Mouse (Mus musculus): ENCODE data around the gene Kif26b.

Gene Kif26b

GRCm38 (mm10) chr1:178797388-178797787 is 268.5 kb downstream of the Kif26b start:
- no peak for DNase-seq

- peak in 1 of 2 experiments; percentile 15 for DNase-seq
These were observed 269.4 kb downstream of the Kif26b start for GRCm38 (mm10) chr1:178798333-178798732.

GRCm38 (mm10) chr1:178798886-178799285 is 270.0 kb downstream of the Kif26b start:
- no peak for DNase-seq

- DNase-seq: no peak
These were observed 271.1 kb downstream of the Kif26b start for GRCm38 (mm10) chr1:178799836-178800552.

GRCm38 (mm10) chr1:178803155-178803554 is 274.2 kb downstream of the Kif26b start:
- no peak for DNase-seq

GRCm38 (mm10) chr1:178817476-178817875 is 288.6 kb downstream of the Kif26b start:
- DNase-seq: no peak

- DNase-seq: no peak
These were observed 290.1 kb downstream of the Kif26b start for GRCm38 (mm10) chr1:178819060-178819459.

GRCm38 (mm10) chr1:178820079-178820478 is 291.2 kb downstream of the Kif26b start:
- DNase-seq: no peak

- DNase-seq: no peak
These were observed 291.9 kb downstream of the Kif26b start for GRCm38 (mm10) chr1:178820556-178821435.

GRCm38 (mm10) chr1:178824871-178825270 is 295.9 kb downstream of the Kif26b start:
- DNase-seq: no peak

- DNase-seq: no peak
These were observed 298.3 kb downstream of the Kif26b start for GRCm38 (mm10) chr1:178827223-178827622.

GRCm38 (mm10) chr1:178829456-178829855 is 300.5 kb downstream of the Kif26b start:
- no peak for DNase-seq

GRCm38 (mm10) chr1:178832571-178832970 is 303.6 kb downstream of the Kif26b start:
- no peak for DNase-seq

GRCm38 (mm10) chr1:178835805-178836204 is 306.9 kb downstream of the Kif26b start:
- no peak for DNase-seq

- no peak for DNase-seq
These were observed 308.1 kb downstream of the Kif26b start for GRCm38 (mm10) chr1:178836998-178837397.

GRCm38 (mm10) chr1:178838696-178839320 is 309.9 kb downstream of the Kif26b start:
- no peak for DNase-seq

- no peak for DNase-seq
These were observed 311.4 kb downstream of the Kif26b start for GRCm38 (mm10) chr1:178840311-178840710.

- DNase-seq: no peak
These were observed 315.9 kb downstream of the Kif26b start for GRCm38 (mm10) chr1:178844839-178845238.

- no peak for DNase-seq
These were observed 318.6 kb downstream of the Kif26b start for GRCm38 (mm10) chr1:178847569-178847968.

- no peak for DNase-seq
These were observed 319.6 kb downstream of the Kif26b start for GRCm38 (mm10) chr1:178848380-178849106.

GRCm38 (mm10) chr1:178850569-178850968 is 321.6 kb downstream of the Kif26b start:
- no peak for DNase-seq

- DNase-seq: no peak
These were observed 326.0 kb downstream of the Kif26b start for GRCm38 (mm10) chr1:178854936-178855335.

GRCm38 (mm10) chr1:178855974-178856373 is 327.0 kb downstream of the Kif26b start:
- no peak for DNase-seq

Data from thymus, postnatal 36 days (tissue).